Comparison of ENCODE assay signal across 22 mouse cellular contexts in genomic region chr11:6890450-6890849, GRCm38 (mm10). TPM values are rescaled to one million over a fixed set of nuclear protein-coding genes. Genes with fewer than 3 reads are reported as not detected.
"Had no signal": no experiment of that assay in that cellular context is flagged by ENCODE, and none has a peak within 500 bp of the region (broad histone marks: within the 10 kb centered on the region; RNA-seq: fewer than 3 reads in every experiment).

No protein-coding gene starts in this region.

- H3K27me3 ChIP-seq: limb, embryonic 15.5 days; liver, embryonic 12.5 days had no signal

- H3K4me3 ChIP-seq: layer of hippocampus, adult 2 months; limb, embryonic 15.5 days; liver, embryonic 12.5 days; midbrain, embryonic 10.5 days had no signal

- H3K9me3 ChIP-seq: limb, embryonic 15.5 days; liver, embryonic 12.5 days; midbrain, embryonic 10.5 days had no signal

- H3K36me3 ChIP-seq: limb, embryonic 15.5 days; liver, embryonic 12.5 days; midbrain, embryonic 10.5 days had no signal

- ATAC-seq: liver, embryonic 12.5 days had no signal

- H3K9ac ChIP-seq: limb, embryonic 15.5 days; liver, embryonic 12.5 days; lung, embryonic 14.5 days had no signal

- H3K27ac ChIP-seq: layer of hippocampus, adult 2 months; limb, embryonic 15.5 days; liver, embryonic 12.5 days; midbrain, embryonic 10.5 days had no signal

- H3K4me1 ChIP-seq: liver, embryonic 12.5 days had no signal

- H3K4me2 ChIP-seq: limb, embryonic 15.5 days; liver, embryonic 12.5 days; lung, embryonic 14.5 days had no signal

- DNase-seq: kidney, adult 9 months; kidney, postnatal 10 days; kidney, postnatal 4 days; left cerebral cortex, postnatal 4 days; lung, embryonic 14.5 days; lung, postnatal 10 days; lung, postnatal 4 days; right cerebral cortex, adult 18-20 months; right cerebral cortex, postnatal 25 days; thymus, postnatal 36 days had no signal

RNA-seq across cellular contexts. Expression of gene Gm11983, which starts 53.0 kb away (rescaled TPM):
- total RNA-seq: layer of hippocampus, adult 2 months; layer of hippocampus, postnatal 10 days; left cerebral cortex, postnatal 10 days; left cerebral cortex, postnatal 4 days; megakaryocyte, adult 5-6 weeks had no signal
- polyA plus RNA-seq: limb, embryonic 15.5 days; liver, embryonic 12.5 days; liver, embryonic 16.5 days; lung, embryonic 14.5 days; midbrain, embryonic 10.5 days; neural tube, embryonic 14.5 days; small intestine, adult 2 months; stomach, embryonic 16.5 days; thymus, postnatal 0 days had no signal
